Mouse (Mus musculus): ENCODE measurements at regions not wholly inside any gene's neighbourhood (a gene's known extent, or its start where the extent isn't known, plus 50 kb on each side); places are given as distances from the start of the nearest gene placed in this dataset.

DNA sequence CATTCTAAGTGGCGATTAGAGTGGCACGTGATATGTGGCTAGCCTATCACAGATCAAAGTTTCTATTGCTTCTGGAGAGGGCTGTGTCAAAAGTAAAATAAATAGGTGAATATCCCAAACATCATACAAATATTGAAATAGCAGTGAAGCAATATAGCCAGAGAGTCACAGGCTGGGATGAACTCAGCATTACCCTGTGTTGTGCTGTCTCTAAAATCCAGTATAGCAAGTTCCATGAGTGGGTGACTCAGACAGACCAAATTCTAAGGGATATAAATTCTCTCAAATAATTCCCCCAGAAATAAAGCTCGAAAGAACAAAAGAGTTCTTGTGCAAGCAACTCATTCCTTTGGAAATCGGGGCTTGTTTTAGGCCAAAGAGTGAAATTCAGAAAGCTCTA is 943.2 kb downstream of the Diaph3 start:
- Histone ChIP-seq H3K9ac (no peak overlapping the region), H3K36me3 (replicated peaks; ENCODE audit: control insufficient read depth, insufficient read depth) (no peaks in the 10 kb centered on the region), H3K4me2 (replicated peaks) (no peak overlapping the region), H3K4me3 (replicated peaks; ENCODE audit: low read length) (no peak overlapping the region), H3K4me1 (replicated peaks; ENCODE audit: control insufficient read depth, insufficient read depth, low read length) (no peaks in the 10 kb centered on the region), H3K27ac (no peak overlapping the region), H3K9me3 (ENCODE audit: control insufficient read depth, low read length) (no peaks in the 10 kb centered on the region), H3K27me3 (ENCODE audit: control insufficient read depth, insufficient read depth, low read length) (no peaks in the 10 kb centered on the region)
- no peak for ATAC-seq (ENCODE audit: low FRiP score)
- no peak for DNase-seq (ENCODE audit: low spot score)
- WGBS = 90% methylated on average over 4 of the region's 4 CpGs

DNA sequence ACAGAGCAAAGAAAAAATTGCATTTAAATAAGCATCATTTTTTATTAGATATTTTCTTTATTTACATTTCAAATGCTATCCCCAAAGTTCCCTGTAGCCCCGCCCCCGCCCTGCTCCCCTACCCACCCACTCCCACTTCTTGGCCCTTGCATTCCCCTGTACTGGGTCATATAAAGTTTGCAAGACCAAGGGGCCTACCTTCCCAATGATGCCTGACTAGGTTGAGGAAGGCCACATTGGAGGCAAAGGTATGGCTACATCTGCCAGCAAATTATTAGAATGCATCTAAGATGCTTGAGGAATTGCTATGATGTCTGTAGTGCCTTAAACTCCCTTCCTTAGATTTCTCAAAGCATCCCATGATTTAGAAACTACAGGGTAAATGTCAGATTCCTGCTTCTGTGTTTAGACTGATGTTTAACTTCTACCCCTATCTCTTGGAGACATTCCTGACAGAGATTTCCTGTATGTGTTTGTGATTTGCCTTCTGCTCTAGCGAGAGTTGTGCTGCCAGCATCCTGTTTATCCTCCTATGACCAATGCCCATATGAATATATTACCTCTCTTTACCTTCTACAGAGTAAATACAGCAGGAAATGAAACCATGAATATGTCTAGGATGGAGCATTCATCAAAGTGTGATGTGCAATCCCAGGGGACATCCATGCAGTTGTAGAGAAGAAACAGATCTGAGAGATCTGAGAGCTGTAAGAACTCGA is 956.2 kb downstream of the Diaph3 start:
- H3K9me3 ChIP-seq (ENCODE audit: control insufficient read depth, low read length) = no peaks in the 10 kb centered on the region
- no peak overlapping the region for H3K9ac ChIP-seq
- WGBS = 84% methylated on average over 4 of the region's 4 CpGs
- ATAC-seq (ENCODE audit: low FRiP score) (no peak), DNase-seq (ENCODE audit: low spot score) (no peak)
- H3K36me3 ChIP-seq (replicated peaks; ENCODE audit: control insufficient read depth, insufficient read depth) = no peaks in the 10 kb centered on the region
- no peaks in the 10 kb centered on the region for H3K4me1 ChIP-seq (replicated peaks; ENCODE audit: control insufficient read depth, insufficient read depth, low read length)
- H3K4me2 ChIP-seq (replicated peaks) = no peak overlapping the region
- H3K4me3 ChIP-seq (replicated peaks; ENCODE audit: low read length) = no peak overlapping the region
- H3K27ac ChIP-seq = no peak overlapping the region
- H3K27me3 ChIP-seq (ENCODE audit: control insufficient read depth, insufficient read depth, low read length) = no peaks in the 10 kb centered on the region

DNA sequence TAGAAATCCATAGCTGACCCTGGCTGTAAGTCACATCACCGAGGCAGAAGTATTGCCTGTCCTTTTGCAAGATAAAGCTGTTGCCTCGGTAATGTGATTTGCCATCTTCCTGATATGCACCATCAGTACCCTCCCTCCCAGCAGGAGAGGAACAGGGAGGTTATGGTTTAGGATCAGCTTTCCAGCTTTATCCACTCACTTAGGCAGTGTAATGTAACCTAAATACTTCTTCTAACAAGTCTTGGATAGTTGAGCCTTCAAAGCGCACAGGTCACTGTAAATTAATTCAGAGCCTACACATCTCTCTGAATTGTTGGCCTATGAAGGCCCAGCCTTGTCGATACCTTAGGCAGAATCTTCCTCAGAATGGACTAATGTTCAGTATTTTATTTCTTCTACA is 962.5 kb downstream of the Diaph3 start:
- Histone ChIP-seq H3K4me3 (replicated peaks; ENCODE audit: low read length) (no peak overlapping the region), H3K27ac (no peak overlapping the region), H3K4me2 (replicated peaks) (no peak overlapping the region), H3K4me1 (replicated peaks; ENCODE audit: control insufficient read depth, insufficient read depth, low read length) (no peaks in the 10 kb centered on the region), H3K9me3 (ENCODE audit: control insufficient read depth, low read length) (no peaks in the 10 kb centered on the region), H3K36me3 (replicated peaks; ENCODE audit: control insufficient read depth, insufficient read depth) (no peaks in the 10 kb centered on the region), H3K27me3 (ENCODE audit: control insufficient read depth, insufficient read depth, low read length) (no peaks in the 10 kb centered on the region), H3K9ac (no peak overlapping the region)
- WGBS = 72% methylated on average over 4 of the region's 4 CpGs
- DNase-seq (ENCODE audit: low spot score) (no peak), ATAC-seq (ENCODE audit: low FRiP score) (no peak)

DNA sequence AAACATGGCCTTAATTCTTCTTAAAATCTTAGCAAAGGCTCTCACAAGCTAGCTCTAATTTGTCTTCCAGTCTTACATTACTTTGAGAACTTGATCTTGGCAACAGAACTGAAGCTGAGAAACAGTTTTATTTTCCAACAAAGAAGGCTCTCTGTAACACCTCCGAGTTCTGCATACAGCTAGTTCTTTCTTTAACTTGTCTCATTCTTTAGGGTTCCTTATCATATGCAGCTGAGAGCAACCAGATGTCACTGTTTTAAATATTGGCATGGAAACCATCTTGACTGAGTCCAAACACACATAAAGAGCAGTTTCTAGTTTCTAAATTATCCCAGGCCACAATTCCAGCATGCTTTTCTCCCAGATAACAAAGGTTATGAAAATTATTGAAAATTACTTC is 969.9 kb downstream of the Diaph3 start:
- Histone ChIP-seq H3K4me2 (replicated peaks) (no peak overlapping the region), H3K36me3 (replicated peaks; ENCODE audit: control insufficient read depth, insufficient read depth) (no peaks in the 10 kb centered on the region), H3K27me3 (ENCODE audit: control insufficient read depth, insufficient read depth, low read length) (no peaks in the 10 kb centered on the region), H3K27ac (no peak overlapping the region), H3K4me1 (replicated peaks; ENCODE audit: control insufficient read depth, insufficient read depth, low read length) (no peaks in the 10 kb centered on the region), H3K9ac (no peak overlapping the region), H3K4me3 (replicated peaks; ENCODE audit: low read length) (no peak overlapping the region), H3K9me3 (ENCODE audit: control insufficient read depth, low read length) (no peaks in the 10 kb centered on the region)
- DNase-seq (ENCODE audit: low spot score) (no peak), ATAC-seq (ENCODE audit: low FRiP score) (no peak)
- 46% methylated on average over 1 of the region's 1 CpGs for WGBS

DNA sequence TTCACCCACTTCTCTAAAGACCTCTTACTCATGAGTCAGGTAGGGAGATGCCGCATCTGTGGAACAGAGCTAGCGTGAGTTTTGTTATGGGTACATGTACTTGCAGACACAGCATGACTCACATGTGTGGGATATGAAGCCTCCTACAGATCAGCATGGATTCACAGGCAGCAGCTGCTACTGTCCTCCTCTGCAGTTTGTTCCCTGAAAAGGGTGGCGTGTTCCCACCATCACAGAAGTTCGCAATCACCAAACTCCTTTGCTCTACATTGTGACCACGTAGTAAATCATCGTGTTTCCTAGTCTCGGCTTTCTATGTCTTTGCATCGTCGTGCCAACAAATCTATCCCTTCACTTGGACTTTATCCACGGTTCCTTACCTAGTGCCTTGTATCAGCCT is 981.9 kb downstream of the Diaph3 start:
- WGBS = 93% methylated on average over 10 of the region's 10 CpGs
- no peak overlapping the region for H3K4me3 ChIP-seq (replicated peaks; ENCODE audit: low read length)
- H3K27ac ChIP-seq = no peak overlapping the region
- no peak for ATAC-seq (ENCODE audit: low FRiP score)
- no peaks in the 10 kb centered on the region for H3K36me3 ChIP-seq (replicated peaks; ENCODE audit: control insufficient read depth, insufficient read depth)
- H3K9ac ChIP-seq = no peak overlapping the region
- DNase-seq (ENCODE audit: low spot score) = no peak
- no peaks in the 10 kb centered on the region for H3K27me3 ChIP-seq (ENCODE audit: control insufficient read depth, insufficient read depth, low read length)
- no peaks in the 10 kb centered on the region for H3K9me3 ChIP-seq (ENCODE audit: control insufficient read depth, low read length)
- no peak overlapping the region for H3K4me2 ChIP-seq (replicated peaks)
- no peaks in the 10 kb centered on the region for H3K4me1 ChIP-seq (replicated peaks; ENCODE audit: control insufficient read depth, insufficient read depth, low read length)

DNA sequence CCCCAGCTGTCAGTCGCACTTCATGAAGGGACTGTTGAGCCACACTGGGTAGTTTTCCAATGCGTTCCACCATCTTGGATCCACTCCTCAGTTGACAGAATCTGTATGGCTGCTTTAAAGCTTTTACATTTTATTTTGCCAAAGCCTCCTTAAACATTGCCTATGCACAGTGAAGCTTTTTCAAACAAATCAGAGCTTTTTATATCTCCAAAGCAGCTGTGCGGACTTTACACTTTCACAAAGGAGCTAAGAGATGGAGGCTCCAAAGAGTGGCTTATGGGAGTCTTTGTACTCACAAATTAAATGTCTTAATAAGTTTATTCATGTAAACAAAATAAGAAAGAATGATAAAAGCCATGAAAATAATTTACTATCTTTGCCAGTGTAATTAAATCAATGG is 986.3 kb downstream of the Diaph3 start:
- no peak for DNase-seq (ENCODE audit: low spot score)

DNA sequence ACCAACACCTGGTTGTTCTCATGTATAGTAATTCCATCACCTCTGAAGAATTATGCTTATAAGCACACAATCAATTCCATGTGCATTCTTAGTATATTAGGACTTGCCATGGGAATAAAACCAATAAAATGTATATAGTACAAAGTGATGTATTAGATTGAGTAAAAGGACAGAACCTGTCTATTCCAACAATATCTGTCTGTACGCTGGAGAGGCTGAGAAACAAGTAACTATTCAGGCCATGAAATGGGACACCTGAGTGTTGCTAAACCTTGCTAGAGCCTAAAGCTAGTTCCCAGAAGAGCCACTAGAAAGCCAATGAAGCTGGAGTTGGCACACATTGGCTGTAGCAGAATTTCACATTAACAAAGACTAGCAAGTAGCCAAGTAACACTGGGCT is 989.8 kb downstream of the Diaph3 start:
- H3K4me1 ChIP-seq (replicated peaks; ENCODE audit: control insufficient read depth, insufficient read depth, low read length) = no peaks in the 10 kb centered on the region
- H3K4me3 ChIP-seq (replicated peaks; ENCODE audit: low read length) = no peak overlapping the region
- no peak overlapping the region for H3K4me2 ChIP-seq (replicated peaks)
- ATAC-seq (ENCODE audit: low FRiP score) (no peak), DNase-seq (ENCODE audit: low spot score) (no peak)
- no peak overlapping the region for H3K27ac ChIP-seq
- no peaks in the 10 kb centered on the region for H3K27me3 ChIP-seq (ENCODE audit: control insufficient read depth, insufficient read depth, low read length)
- 86% methylated on average over 1 of the region's 1 CpGs for WGBS
- H3K9me3 ChIP-seq (ENCODE audit: control insufficient read depth, low read length) = no peaks in the 10 kb centered on the region
- no peaks in the 10 kb centered on the region for H3K36me3 ChIP-seq (replicated peaks; ENCODE audit: control insufficient read depth, insufficient read depth)
- H3K9ac ChIP-seq = no peak overlapping the region

More for the DNA sequence above, 986.3 kb downstream of the Diaph3 start:
- no peaks in the 10 kb centered on the region for H3K36me3 ChIP-seq (replicated peaks; ENCODE audit: control insufficient read depth, insufficient read depth)
- no peaks in the 10 kb centered on the region for H3K4me1 ChIP-seq (replicated peaks; ENCODE audit: control insufficient read depth, insufficient read depth, low read length)
- WGBS = 80% methylated on average over 3 of the region's 3 CpGs
- H3K4me2 ChIP-seq (replicated peaks) = no peak overlapping the region
- H3K4me3 ChIP-seq (replicated peaks; ENCODE audit: low read length) = no peak overlapping the region
- H3K9me3 ChIP-seq (ENCODE audit: control insufficient read depth, low read length) = no peaks in the 10 kb centered on the region
- H3K9ac ChIP-seq = no peak overlapping the region
- ATAC-seq (ENCODE audit: low FRiP score) = no peak
- H3K27me3 ChIP-seq (ENCODE audit: control insufficient read depth, insufficient read depth, low read length) = no peaks in the 10 kb centered on the region
- H3K27ac ChIP-seq = no peak overlapping the region

DNA sequence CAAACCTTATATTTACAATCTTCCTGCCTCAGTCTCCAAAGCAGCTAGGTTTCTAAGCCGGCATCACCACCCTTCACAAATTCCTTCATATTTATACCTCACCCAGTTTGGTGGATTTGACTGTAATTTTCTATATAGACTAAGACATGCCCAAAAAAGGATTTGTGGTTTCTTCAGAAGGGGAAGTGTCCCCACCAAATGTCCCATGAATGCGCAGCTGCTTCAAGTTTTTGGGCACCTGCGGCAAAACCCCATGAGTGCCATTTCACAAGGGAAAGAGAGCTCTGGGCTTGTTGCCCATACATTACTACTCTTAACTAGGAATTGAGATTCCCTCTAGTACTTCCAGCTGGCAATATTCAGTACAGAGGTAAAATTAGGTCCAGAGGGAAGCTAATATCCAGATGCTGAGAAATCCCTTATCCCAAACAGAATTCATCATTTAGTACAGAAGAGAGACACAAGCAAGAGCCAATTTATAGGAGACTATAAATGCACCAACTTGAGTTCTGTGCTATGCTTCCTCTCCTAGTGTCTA is 990.6 kb downstream of the Diaph3 start:
- H3K9ac ChIP-seq = no peak overlapping the region
- H3K9me3 ChIP-seq (ENCODE audit: control insufficient read depth, low read length) = no peaks in the 10 kb centered on the region
- H3K4me3 ChIP-seq (replicated peaks; ENCODE audit: low read length) = no peak overlapping the region
- DNase-seq (ENCODE audit: low spot score) = no peak
- ATAC-seq (ENCODE audit: low FRiP score) = no peak
- 95% methylated on average over 3 of the region's 3 CpGs for WGBS
- no peaks in the 10 kb centered on the region for H3K4me1 ChIP-seq (replicated peaks; ENCODE audit: control insufficient read depth, insufficient read depth, low read length)
- H3K36me3 ChIP-seq (replicated peaks; ENCODE audit: control insufficient read depth, insufficient read depth) = no peaks in the 10 kb centered on the region
- H3K27me3 ChIP-seq (ENCODE audit: control insufficient read depth, insufficient read depth, low read length) = no peaks in the 10 kb centered on the region
- no peak overlapping the region for H3K27ac ChIP-seq
- no peak overlapping the region for H3K4me2 ChIP-seq (replicated peaks)

DNA sequence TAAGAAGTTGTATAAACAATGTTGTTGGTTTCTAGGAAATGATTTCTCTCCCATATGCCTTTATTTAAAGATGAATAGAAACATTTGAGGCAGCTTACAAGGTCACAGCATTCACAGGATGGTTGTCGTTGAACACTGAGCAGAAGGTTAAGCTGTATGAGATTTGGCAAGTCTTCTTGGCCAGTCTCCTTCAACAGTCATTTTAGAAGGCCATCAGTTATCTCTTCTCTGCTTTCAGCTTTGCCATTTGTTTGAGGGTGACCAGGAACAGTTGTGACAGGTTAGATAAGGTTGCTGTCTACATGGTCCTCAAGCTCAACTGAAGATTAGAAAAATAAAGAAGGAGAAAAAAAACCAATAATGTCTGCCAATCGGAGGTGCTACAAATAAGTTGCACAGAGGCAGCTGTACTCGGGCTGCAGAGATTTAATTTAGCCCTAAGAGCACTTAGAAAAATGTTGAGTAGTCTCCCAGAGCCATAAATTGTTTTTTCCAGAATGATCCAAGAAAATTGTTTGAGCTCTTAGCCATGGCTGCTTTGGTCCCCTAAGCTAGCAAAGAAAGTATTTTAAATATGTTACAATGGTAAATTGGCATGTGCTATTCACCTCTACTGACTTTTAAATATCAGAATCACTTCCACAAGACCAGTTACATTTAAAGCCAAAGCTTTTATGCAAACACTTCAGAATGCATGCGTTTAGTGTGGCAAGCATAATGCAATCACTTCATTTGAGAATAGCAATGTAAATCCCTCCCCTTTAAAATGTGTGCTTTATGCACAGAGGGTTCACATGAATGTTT is 1025.6 kb downstream of the Diaph3 start:
- Histone ChIP-seq H3K9me3 (ENCODE audit: control insufficient read depth, low read length) (no peaks in the 10 kb centered on the region), H3K9ac (no peak overlapping the region), H3K4me3 (replicated peaks; ENCODE audit: low read length) (no peak overlapping the region), H3K36me3 (replicated peaks; ENCODE audit: control insufficient read depth, insufficient read depth) (no peaks in the 10 kb centered on the region), H3K4me2 (replicated peaks) (no peak overlapping the region), H3K4me1 (replicated peaks; ENCODE audit: control insufficient read depth, insufficient read depth, low read length) (no peaks in the 10 kb centered on the region), H3K27me3 (ENCODE audit: control insufficient read depth, insufficient read depth, low read length) (no peaks in the 10 kb centered on the region), H3K27ac (no peak overlapping the region)
- WGBS = 66% methylated on average over 4 of the region's 4 CpGs
- no peak for DNase-seq (ENCODE audit: low spot score)
- no peak for ATAC-seq (ENCODE audit: low FRiP score)
